Mouse (Mus musculus) spleen, postnatal 10 days (tissue): ENCODE data around the gene Btbd9.
"Not testable (repeated sequence)": the region's sequence is repeated elsewhere in the genome, so short reads cannot be mapped to it uniquely, and the experiment has no call there.

Source experiments
- DNase-seq, 2 experiments: peaks; one replicate each; pipeline ENCODE4 v3.0.0; 2021 to 2022; ENCODE audit warnings: low spot score in 2 of 2

Gene Btbd9

GRCm38 (mm10) chr17:30558623-30559022 is 17.7 kb downstream of the Btbd9 start:
- no peak for DNase-seq

- DNase-seq, result no peak
These were observed 19.8 kb downstream of the Btbd9 start for GRCm38 (mm10) chr17:30556512-30556911.

DNA sequence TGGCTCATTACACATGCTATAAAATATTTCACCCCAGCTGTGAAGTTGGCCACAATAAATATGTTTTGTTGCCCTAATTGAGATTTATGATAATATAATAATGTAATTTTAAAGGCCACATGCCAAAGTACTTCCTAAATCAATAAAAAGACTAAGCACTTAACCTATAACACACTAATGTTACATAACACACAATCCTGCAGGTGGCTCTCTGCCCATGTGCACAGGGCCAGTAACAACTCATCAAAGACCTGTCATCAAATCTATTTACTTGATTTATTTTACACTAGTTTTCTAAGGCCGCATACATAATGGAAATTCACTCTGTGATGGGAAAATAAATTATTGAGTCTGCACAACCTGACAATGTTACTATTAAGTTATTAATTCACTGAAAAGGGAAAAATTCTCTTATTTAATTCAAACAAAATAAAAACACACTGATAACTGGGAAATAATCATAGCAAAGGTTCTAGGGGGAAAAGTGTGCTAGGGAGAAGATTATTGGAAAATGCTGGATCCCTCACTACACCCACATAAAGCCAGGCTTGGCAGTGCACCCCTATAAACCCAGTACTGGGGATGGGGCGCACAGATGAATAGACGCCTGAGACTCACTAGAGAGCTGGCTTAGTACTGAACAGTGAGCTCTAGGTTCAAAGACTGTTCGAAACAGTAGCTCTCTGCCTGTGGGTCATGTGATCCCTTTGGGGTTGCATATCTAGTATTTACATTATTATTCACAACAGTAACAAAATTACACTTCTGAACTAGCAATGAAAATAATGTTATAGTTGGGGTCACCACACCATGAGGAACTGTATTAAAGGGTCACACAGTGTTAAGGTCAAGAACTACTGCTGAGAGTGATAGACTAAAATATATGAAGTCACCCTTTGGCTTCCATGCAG is 23.0 kb downstream of the Btbd9 start:
- DNase-seq, result no peak

DNA sequence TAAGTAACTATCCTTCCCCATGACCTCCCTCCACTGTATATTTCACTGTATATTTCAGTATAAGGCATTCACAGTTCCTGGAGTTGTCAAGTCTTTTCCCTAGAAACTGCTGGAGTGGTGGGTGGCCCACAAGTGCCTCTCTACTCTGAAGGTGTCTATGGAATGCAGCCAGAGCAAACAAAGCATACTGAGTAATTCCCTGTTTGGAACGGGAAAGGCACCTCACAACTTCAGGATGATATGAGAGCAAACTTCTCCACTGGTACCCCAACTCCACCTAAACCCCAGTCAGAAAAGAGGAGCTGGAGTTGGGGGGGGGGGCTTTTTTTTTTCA is 25.5 kb downstream of the Btbd9 start:
- no peak for DNase-seq

- DNase-seq, result no peak
These were observed 26.2 kb downstream of the Btbd9 start for GRCm38 (mm10) chr17:30549899-30550773.

GRCm38 (mm10) chr17:30539098-30539497 is 37.2 kb downstream of the Btbd9 start:
- DNase-seq, result no peak

GRCm38 (mm10) chr17:30536651-30537050 is 39.6 kb downstream of the Btbd9 start:
- DNase-seq, result no peak

GRCm38 (mm10) chr17:30533098-30533497 is 43.2 kb downstream of the Btbd9 start:
- DNase-seq, result no peak

DNA sequence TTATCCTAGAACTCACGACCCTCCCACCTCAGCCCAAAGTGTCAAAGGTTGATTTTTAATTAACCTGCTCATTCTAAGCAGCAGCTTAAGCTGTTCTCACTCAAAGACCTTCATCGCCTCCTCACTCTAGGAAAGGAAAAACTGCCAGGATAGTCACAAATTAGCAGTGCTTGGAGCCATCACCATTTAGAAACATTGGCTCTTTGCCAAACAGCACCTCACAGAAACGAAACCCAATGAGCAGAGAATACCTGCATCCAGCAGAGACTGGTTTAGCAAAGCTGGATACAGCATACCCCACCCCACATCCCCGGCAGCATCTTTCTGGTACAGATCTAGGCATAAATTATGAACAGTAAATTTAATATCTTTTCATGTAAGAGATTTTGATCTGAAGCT is 45.7 kb downstream of the Btbd9 start:
- no peak for DNase-seq

DNA sequence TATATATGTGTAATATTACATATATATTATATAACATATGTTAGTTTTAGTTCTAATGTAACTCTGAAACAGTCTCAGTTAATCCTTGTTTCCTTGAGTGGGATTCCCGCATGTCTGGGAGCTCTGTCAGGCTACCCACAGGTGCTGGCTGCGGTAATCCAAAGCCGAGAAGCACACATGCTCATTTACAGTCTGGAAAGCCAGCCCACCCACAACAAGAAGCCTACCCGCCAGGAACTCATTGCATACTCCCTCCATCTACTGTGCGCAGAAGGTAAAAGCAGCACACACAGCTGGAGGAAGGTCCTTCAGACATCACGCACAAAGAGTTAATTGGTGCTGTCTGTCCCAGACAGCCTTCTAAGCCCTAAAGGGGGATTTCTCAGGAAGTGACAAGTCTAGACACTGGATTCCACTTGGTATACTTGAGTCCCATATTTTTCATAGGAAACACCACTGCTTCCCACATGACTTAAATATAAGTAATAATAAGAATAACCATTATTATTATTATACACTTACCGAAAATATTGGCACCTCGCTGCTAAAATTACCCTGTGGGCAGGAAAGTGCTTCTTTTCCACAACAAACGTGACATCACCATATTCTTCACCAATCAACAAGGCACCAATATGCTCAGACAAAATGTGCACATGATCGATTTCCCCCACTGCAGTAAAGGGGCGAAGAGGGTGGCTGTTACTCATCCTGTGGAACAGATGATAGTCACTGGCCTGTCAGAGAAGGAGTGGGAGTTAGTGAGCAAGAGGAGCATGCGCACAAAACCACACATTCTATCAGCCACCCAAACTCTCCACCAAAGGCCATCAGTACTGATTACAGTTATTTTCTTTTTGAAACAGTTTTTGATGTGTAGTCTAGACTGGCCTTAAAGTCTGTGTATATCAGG is 46.4 kb downstream of the Btbd9 start:
- no peak for DNase-seq

DNA sequence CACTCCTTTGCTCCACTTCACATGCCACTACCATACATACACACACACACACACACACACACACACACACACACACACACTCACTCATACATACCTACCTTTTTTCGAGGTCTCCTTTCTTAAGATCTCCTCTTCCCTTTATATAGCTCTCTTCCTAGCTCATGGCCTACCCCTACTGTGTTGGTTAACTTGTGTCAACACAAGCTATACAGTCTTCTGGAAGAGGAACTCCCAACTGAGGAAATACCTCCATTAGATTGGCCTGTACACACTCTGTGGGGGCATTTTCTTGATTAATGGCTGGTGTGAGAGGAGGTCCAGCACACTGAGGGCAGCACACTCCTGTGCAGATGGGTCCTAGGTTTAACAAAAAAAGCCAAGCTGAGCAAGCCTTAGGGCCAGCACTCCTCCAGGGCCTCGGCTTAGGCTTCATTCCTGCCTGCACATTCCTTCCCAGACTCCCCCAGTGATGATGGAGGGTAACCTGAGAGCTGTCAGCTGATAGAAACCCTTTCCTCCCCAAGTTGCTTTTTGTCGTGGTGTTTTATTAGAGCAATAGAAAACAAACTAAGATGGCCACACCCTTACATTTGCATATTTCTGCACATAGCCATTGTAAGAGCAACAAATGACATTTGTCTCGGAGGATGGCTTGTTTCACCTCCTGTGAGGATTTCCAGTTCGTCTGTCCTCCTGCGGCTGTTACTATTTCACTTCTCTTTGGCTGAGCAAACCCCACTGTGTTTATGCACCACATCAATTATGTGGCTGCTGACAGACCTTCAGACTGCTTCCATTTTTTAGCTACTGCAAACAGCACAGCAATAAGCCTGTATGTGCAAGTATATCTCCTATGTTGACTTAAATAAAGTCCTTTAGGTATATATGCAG is 50.6 kb downstream of the Btbd9 start:
- no peak for DNase-seq

- no peak for DNase-seq
These were observed 51.8 kb downstream of the Btbd9 start for GRCm38 (mm10) chr17:30524451-30524850.

- DNase-seq, result no peak
These were observed 52.5 kb downstream of the Btbd9 start for GRCm38 (mm10) chr17:30523783-30524182.

DNA sequence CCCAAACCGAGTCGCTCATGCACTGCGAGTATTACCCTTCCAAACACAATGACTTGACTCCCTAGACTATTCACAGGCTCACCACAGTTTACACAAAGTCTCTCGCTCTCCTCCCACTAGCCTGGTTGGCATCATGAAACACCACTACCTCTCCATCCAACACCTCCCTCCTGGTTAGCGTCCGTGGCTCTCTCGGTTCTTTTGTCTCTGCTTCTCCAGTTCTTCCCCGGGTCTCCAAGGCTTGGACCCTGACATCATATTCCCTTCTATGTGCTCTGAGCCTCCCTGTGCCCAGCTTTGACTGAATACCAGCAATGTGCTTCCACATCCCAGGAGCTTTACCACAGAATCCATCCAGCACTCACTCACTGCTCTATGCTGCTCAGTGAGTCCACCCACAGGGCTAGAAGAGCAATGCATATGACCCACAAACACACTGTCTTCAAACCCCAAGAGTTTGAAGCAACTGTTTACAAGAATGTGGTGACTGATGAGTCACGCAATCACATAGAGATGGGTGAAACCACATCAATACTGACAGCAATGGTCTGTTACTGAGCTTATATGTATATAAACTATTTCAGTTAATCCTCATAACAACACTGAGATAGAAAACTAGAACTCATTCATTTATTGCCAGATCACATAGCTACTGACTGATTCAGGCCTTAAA is 53.7 kb downstream of the Btbd9 start:
- DNase-seq, result no peak

DNA sequence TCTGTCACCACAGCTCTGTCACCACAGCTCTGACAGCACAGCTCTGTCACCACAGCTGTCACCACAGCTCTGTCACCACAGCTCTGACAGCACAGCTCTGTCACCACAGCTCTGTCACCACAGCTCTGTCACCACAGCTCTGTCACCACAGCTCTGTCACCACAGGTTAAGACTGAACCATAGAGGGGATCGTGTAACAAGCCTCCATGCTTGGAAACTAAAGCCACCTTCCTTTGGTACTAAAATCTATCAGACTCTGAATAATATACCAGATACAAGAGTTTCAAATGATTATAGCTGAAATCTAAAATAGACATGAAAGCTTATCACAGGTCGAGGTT is 57.1 kb downstream of the Btbd9 start:
- not testable (repeated sequence) for DNase-seq

DNA sequence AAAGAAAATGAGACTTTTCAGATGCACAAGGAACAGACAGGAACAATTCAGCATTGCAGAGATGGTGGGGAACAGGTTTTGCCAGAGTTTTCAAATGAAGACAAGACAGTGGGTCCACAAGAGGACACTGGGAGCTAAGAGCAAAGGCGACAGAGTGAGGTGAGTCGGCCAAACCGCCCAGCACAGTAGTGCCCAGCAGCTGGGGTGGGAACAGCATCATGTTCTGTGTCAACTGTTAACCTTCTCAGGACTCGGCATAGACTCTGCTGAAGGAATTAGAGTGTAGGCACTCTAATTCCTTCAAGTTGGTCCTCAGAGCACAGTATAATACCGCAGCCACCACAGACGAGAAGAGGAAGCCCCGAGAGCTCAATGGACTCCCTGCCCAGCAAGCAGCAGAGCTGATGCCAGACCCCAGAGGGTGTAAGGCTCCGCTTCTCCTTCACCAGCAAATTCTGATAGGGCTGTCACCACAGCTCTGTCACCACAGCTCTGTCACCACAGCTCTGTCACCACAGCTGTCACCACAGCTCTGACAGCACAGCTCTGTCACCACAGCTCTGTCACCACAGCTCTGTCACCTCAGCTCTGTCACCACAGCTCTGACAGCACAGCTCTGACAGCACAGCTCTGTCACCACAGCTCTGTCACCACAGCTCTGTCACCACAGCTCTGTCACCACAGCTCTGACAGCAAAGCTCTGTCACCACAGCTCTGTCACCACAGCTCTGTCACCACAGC is 57.7 kb downstream of the Btbd9 start:
- DNase-seq, result no peak

- DNase-seq, result no peak
These were observed 59.5 kb downstream of the Btbd9 start for GRCm38 (mm10) chr17:30516580-30517340.

- no peak for DNase-seq
These were observed 60.9 kb downstream of the Btbd9 start for GRCm38 (mm10) chr17:30515401-30515800.

GRCm38 (mm10) chr17:30513034-30513433 is 63.3 kb downstream of the Btbd9 start:
- no peak for DNase-seq
